Mouse (Mus musculus) hindbrain, embryonic 16.5 days (tissue): ENCODE measurements around the gene Lrp10. TPM values are rescaled to one million over a fixed set of nuclear protein-coding genes. Genes with fewer than 3 reads are reported as not detected.

Source experiments
- ATAC-seq: fragments of 200-750 bp; cut with Nextera tagmentation; 2 replicates; pipeline ENCODE4 v1.8.0; 2017; ENCODE audit warnings: moderate TSS enrichment, moderate library complexity
- H3K27ac ChIP-seq: fragments of 300-500 bp; sonication (generic); 2 replicates; pipeline ENCODE4 v1.5.1; 2014; ENCODE audit warnings: low read depth, mild to moderate bottlenecking, control low read depth, low read length, moderate library complexity
- H3K27me3 ChIP-seq: fragments of 300-500 bp; sonication (generic); replicated peaks from 2 replicates; pipeline ENCODE4 v1.6.1; 2014; ENCODE audit warnings: low read length; ENCODE audit not compliant: control insufficient read depth, insufficient read depth
- H3K36me3 ChIP-seq: fragments of 300-500 bp; sonication (generic); 2 replicates; pipeline ENCODE4 v1.6.1; 2014; ENCODE audit warnings: mild to moderate bottlenecking, low read length, moderate library complexity, mixed read lengths; ENCODE audit not compliant: control insufficient read depth, insufficient read depth
- H3K4me1 ChIP-seq: fragments of 300-500 bp; sonication (generic); 2 replicates; pipeline ENCODE4 v1.6.1; 2014; ENCODE audit warnings: low read depth, low read length; ENCODE audit not compliant: control insufficient read depth, insufficient read depth
- H3K4me2 ChIP-seq: fragments of 300-500 bp; sonication (generic); 2 replicates; pipeline ENCODE4 v1.6.1; 2014; ENCODE audit warnings: mild to moderate bottlenecking, low read length, control low read depth, moderate library complexity
- H3K4me3 ChIP-seq: fragments of 300-500 bp; sonication (generic); 2 replicates; pipeline ENCODE4 v1.5.1; 2014; ENCODE audit warnings: mild to moderate bottlenecking, low read length, control low read depth, moderate library complexity
- H3K9ac ChIP-seq: fragments of 300-500 bp; sonication (generic); 2 replicates; pipeline ENCODE4 v1.6.1; 2014; ENCODE audit warnings: low read depth, mild to moderate bottlenecking, control low read depth, low read length, moderate library complexity
- H3K9me3 ChIP-seq: fragments of 300-500 bp; sonication (generic); 2 replicates; pipeline ENCODE4 v1.6.1; 2014; ENCODE audit warnings: mild to moderate bottlenecking, low read length, moderate library complexity; ENCODE audit not compliant: control insufficient read depth
- WGBS: fragments of 180-500 bp; shearing (Covaris S2); extraction: QIAGEN DNeasy Blood & Tissue Kit; methylation state at CpG from one replicate; pipeline ENCODE4 v1.1.7; 2014; 5-methylcytosine and 5-hydroxymethylcytosine counted together
- polyA plus RNA-seq: library from polyadenylated mRNA; unstranded; fragments of >200 nt; fragmentation: Nextera tagmentation; extraction: Ambion mirVana; gene quantifications from 2 replicates; pipeline ENCODE4 v1.2.1, GENCODE M21; 2015

Gene Lrp10
- polyA plus RNA-seq, 1 experiment from 2014 or later = 31.4 TPM

DNA sequence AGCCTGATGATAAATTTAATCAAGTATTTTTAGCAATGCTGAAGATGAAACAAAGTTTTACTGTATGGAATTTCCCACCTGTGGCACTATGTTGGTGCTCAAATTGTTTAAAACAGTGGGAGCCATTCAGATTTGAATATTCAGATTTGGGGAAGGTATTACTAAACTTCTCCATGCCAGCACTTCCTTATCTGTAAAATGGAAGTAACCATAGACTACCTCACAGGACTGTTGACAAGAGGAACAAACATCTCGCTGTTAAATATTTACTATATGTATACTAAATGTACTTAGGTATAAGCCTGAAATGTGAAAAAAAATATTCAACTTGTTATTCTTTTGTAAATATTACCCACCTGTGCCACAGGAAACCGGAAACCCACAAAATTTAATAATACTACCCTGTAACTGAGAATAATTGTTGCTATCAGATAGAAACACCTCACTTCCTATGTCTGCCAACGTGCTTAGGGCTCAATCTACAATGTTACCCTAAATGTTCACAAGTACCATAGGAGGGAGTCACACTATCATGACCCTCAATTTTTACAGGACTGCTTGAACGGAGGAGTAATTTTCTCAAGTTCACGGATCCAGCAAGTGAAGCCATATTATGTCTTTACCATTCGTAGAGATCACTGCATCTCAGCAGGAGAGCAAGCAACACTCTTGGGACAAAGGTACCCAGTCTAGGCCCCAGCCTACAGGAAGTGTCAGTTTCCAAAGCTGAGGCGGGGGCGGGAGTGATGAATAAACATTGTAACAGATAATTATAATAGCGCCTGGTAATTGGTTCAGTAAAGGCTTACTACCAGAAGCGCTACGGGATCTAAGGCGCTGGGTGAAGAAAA lies 604 bp upstream of the Lrp10 start:
- peak overlapping the region; percentile 65 for H3K4me2 ChIP-seq
- H3K9ac ChIP-seq = peak overlapping the region; percentile 86
- H3K4me3 ChIP-seq = peak overlapping the region; percentile 88
- H3K9me3 ChIP-seq = no peaks in the 10 kb centered on the region
- H3K27ac ChIP-seq = peak overlapping the region; percentile 74
- H3K27me3 ChIP-seq = no peaks in the 10 kb centered on the region
- 15% methylated on average over 12 of the region's 12 CpGs for WGBS
- peak; percentile 60 for ATAC-seq
- peaks cover 4% of the 10 kb centered on the region; the same call in 1 of the 2 replicates for H3K36me3 ChIP-seq
- peaks cover 3% of the 10 kb centered on the region for H3K4me1 ChIP-seq

GRCm38 (mm10) chr14:54464293-54465005 lies 512 bp downstream of the Lrp10 start:
- H3K4me2 ChIP-seq = peak overlapping the region; percentile 65
- H3K4me3 ChIP-seq = peak overlapping the region; percentile 88
- H3K27ac ChIP-seq = peak overlapping the region; percentile 74
- H3K27me3 ChIP-seq = no peaks in the 10 kb centered on the region
- peaks cover 12% of the 10 kb centered on the region for H3K36me3 ChIP-seq
- under 1% methylated on average over 41 of the region's 57 CpGs for WGBS
- ATAC-seq = peak; percentile 78
- H3K9me3 ChIP-seq = no peaks in the 10 kb centered on the region
- peaks cover 3% of the 10 kb centered on the region for H3K4me1 ChIP-seq
- peak overlapping the region; percentile 86 for H3K9ac ChIP-seq

GRCm38 (mm10) chr14:54471467-54471866 lies 7.5 kb downstream of the Lrp10 start:
- peaks cover 3% of the 10 kb centered on the region; the same call in 1 of the 2 replicates for H3K4me1 ChIP-seq
- ATAC-seq = no peak
- no peaks in the 10 kb centered on the region for H3K27me3 ChIP-seq
- H3K9ac ChIP-seq = no peak overlapping the region
- H3K9me3 ChIP-seq = no peaks in the 10 kb centered on the region
- no peak overlapping the region for H3K4me2 ChIP-seq
- H3K27ac ChIP-seq = no peak overlapping the region
- H3K4me3 ChIP-seq = no peak overlapping the region
- peaks cover 21% of the 10 kb centered on the region for H3K36me3 ChIP-seq
- WGBS = 93% methylated on average over 2 of the region's 2 CpGs

GRCm38 (mm10) chr14:54472671-54473070 lies 8.7 kb downstream of the Lrp10 start:
- Histone ChIP-seq H3K4me3 (no peak overlapping the region), H3K36me3 (peaks cover 21% of the 10 kb centered on the region), H3K9me3 (no peaks in the 10 kb centered on the region), H3K4me1 (peaks cover 10% of the 10 kb centered on the region; the same call in 1 of the 2 replicates), H3K27me3 (no peaks in the 10 kb centered on the region), H3K9ac (no peak overlapping the region), H3K4me2 (no peak overlapping the region), H3K27ac (no peak overlapping the region)
- no peak for ATAC-seq
- 58% methylated on average over 5 of the region's 5 CpGs for WGBS

- Histone ChIP-seq H3K9me3 (no peaks in the 10 kb centered on the region), H3K4me3 (no peak overlapping the region), H3K4me1 (peaks cover 16% of the 10 kb centered on the region), H3K4me2 (no peak overlapping the region), H3K36me3 (peaks cover 7% of the 10 kb centered on the region), H3K27ac (no peak overlapping the region), H3K27me3 (no peaks in the 10 kb centered on the region), H3K9ac (no peak overlapping the region)
- no peak for ATAC-seq
- WGBS = 76% methylated on average over 5 of the region's 5 CpGs
Observed at GRCm38 (mm10) chr14:54474744-54475143, 10.8 kb downstream of the Lrp10 start.

GRCm38 (mm10) chr14:54475941-54476844 lies 12.3 kb downstream of the Lrp10 start, which contains the start of gene Rem2:
TSS of gene Rem2 (plus strand) at chr14:54476100.
- peak; percentile 91 for ATAC-seq
- peak within 1 kb of the TSS; percentile 71 for H3K27ac ChIP-seq
- peak within 1 kb of the TSS; percentile 76 for H3K4me2 ChIP-seq
- H3K4me3 ChIP-seq = peak within 1 kb of the TSS; percentile 52
- no peaks in the 10 kb centered on the region for H3K36me3 ChIP-seq
- H3K9me3 ChIP-seq = no peaks in the 10 kb centered on the region
- H3K4me1 ChIP-seq = peaks cover 16% of the 10 kb centered on the region
- H3K27me3 ChIP-seq = no peaks in the 10 kb centered on the region
- peak within 1 kb of the TSS; percentile 71 for H3K9ac ChIP-seq
- 1% methylated on average over 23 of the region's 23 CpGs for WGBS

DNA sequence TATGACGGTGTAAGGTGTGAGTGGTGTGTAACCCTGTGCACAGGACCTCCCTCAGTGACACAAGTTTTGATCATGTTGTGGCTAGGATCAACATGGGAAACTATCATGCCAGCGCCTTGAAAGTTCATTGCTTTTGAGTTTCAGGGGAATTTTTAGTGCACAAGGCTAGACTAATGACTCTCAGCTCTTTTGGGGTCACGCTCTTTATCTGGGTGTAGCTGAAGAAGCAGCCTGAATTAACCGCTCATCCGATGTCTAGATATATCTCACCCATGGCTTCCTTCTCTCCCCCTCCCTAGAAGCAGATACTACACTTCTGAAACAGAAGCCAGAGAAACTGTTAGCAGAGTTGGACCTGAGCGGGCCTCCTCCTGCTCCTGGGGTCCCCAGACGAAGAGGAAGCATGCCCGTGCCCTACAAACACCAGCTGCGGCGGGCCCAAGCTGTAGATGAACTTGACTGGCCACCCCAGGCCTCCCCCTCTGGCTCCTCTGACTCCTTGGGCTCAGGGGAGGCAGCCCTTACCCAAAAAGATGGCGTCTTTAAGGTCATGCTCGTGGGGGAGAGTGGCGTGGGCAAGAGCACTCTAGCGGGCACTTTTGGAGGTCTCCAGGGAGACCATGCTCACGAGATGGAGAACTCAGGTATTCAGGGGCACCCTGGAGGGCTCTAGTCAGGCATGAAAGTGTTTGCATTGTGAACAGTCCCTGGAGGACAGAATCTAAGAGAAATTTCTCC lies 13.4 kb downstream of the Lrp10 start:
- Histone ChIP-seq H3K27me3 (no peaks in the 10 kb centered on the region), H3K4me1 (peaks cover 16% of the 10 kb centered on the region), H3K9me3 (no peaks in the 10 kb centered on the region), H3K36me3 (no peaks in the 10 kb centered on the region), H3K4me2 (peak overlapping the region; percentile 76), H3K9ac (peak overlapping the region; percentile 71; the same call in 1 of the 2 replicates), H3K27ac (peak overlapping the region; percentile 71), H3K4me3 (peak overlapping the region; percentile 52)
- no peak; the same call in 1 of the 2 replicates for ATAC-seq
- WGBS = 56% methylated on average over 15 of the region's 15 CpGs

GRCm38 (mm10) chr14:54479451-54479920 lies 15.5 kb downstream of the Lrp10 start:
- Histone ChIP-seq H3K4me2 (peak overlapping the region; percentile 59), H3K27me3 (no peaks in the 10 kb centered on the region), H3K36me3 (no peaks in the 10 kb centered on the region), H3K9me3 (no peaks in the 10 kb centered on the region), H3K4me3 (peak overlapping the region; percentile 35), H3K27ac (no peak overlapping the region), H3K9ac (peak overlapping the region; percentile 60), H3K4me1 (peaks cover 16% of the 10 kb centered on the region)
- WGBS = 4% methylated on average over 40 of the region's 40 CpGs
- ATAC-seq = no peak
